Mouse (Mus musculus): ENCODE measurements at regions not wholly inside any gene's neighbourhood (a gene's known extent, or its start where the extent isn't known, plus 50 kb on each side); places are given as distances from the start of the nearest gene placed in this dataset.

GRCm38 (mm10) chr11:31591037-31591554, 80.6 kb downstream of the Bod1 start:
- TF ChIP-seq CTCF (conservative IDR thresholded peaks at IDR 0.05; ENCODE audit: insufficient read depth, insufficient read length, low read depth, low read length) (no peak), POLR2A (IDR thresholded peaks at IDR 0.05; ENCODE audit: low read depth, low read length) (no peak)

Data from kidney, adult 2 months (tissue).